Mouse (Mus musculus) forebrain, embryonic 16.5 days (tissue): ENCODE measurements at regions not wholly inside any gene's neighbourhood (a gene's known extent, or its start where the extent isn't known, plus 50 kb on each side); places are given as distances from the start of the nearest gene placed in this dataset.

ENCODE experiments used
- ATAC-seq: fragments of 200-750 bp; cut with Nextera tagmentation; 2 replicates; pipeline ENCODE4 v1.8.0; 2017; ENCODE audit warnings: mild to moderate bottlenecking, moderate library complexity
- H3K27ac ChIP-seq: fragments of 300-500 bp; sonication (generic); 2 replicates; pipeline ENCODE4 v1.5.1; 2014; ENCODE audit warnings: low read length, control low read depth
- H3K27me3 ChIP-seq: fragments of 300-500 bp; sonication (generic); replicated peaks from 2 replicates; pipeline ENCODE4 v1.6.1; 2014; ENCODE audit warnings: low read length; ENCODE audit not compliant: control insufficient read depth, insufficient read depth
- H3K36me3 ChIP-seq: fragments of 300-500 bp; sonication (generic); 2 replicates; pipeline ENCODE4 v1.6.1; 2014; ENCODE audit not compliant: control insufficient read depth, insufficient read depth
- H3K4me1 ChIP-seq: fragments of 300-500 bp; sonication (generic); replicated peaks from 2 replicates; pipeline ENCODE4 v1.6.1; 2014; ENCODE audit warnings: low read length; ENCODE audit not compliant: control insufficient read depth, insufficient read depth
- H3K4me2 ChIP-seq: fragments of 300-500 bp; sonication (generic); 2 replicates; pipeline ENCODE4 v1.6.1; 2014; ENCODE audit warnings: mild to moderate bottlenecking, low read length, control low read depth
- H3K4me3 ChIP-seq: fragments of 300-500 bp; sonication (generic); replicated peaks from 2 replicates; pipeline ENCODE4 v1.5.1; 2014; ENCODE audit warnings: mild to moderate bottlenecking, low read length, control low read depth
- H3K9ac ChIP-seq: fragments of 300-500 bp; sonication (generic); replicated peaks from 2 replicates; pipeline ENCODE4 v1.6.1; 2014; ENCODE audit warnings: low read depth, low read length, control low read depth
- H3K9me3 ChIP-seq: fragments of 300-500 bp; sonication (generic); 2 replicates; pipeline ENCODE4 v1.6.1; 2016; ENCODE audit warnings: low read length; ENCODE audit not compliant: control insufficient read depth
- WGBS: fragments of 180-500 bp; shearing (Covaris S2); extraction: QIAGEN DNeasy Blood & Tissue Kit; methylation state at CpG from one replicate; pipeline ENCODE4 v1.1.7; 2014; 5-methylcytosine and 5-hydroxymethylcytosine counted together

DNA sequence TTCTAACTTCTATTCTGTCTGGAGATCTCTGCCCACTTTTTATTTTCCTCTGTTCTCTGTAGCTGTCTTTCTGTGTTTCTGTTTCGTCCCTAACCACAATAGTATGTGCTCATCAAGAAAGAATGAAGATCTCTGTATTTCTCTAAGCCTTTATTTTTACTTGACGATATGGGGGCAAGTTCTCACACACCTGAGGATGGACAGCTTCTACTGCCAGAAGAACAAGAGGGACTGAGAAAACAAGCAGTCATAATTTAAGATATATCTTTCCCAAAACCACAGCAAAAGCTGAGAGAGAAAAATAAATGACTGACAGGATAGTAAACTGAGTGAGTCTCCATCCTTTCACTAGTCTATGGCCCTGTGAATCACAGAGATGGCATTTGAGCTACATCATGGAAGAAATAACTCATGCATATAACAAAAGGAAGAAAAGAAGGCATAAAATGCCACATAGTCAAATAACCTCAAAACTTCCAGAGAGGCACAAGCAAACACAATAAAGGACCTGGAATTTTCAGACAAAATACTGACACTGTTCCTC lies 3216.2 kb upstream of the Gm6569 start:
- H3K4me1 ChIP-seq: no peaks in the 10 kb centered on the region
- no peak overlapping the region for H3K27ac ChIP-seq
- no peaks in the 10 kb centered on the region for H3K36me3 ChIP-seq
- WGBS: 83% methylated on average over 2 of the region's 2 CpGs
- no peak overlapping the region for H3K9ac ChIP-seq
- no peaks in the 10 kb centered on the region for H3K9me3 ChIP-seq
- no peaks in the 10 kb centered on the region for H3K27me3 ChIP-seq
- no peak for ATAC-seq
- H3K4me2 ChIP-seq: no peak overlapping the region
- H3K4me3 ChIP-seq: no peak overlapping the region

DNA sequence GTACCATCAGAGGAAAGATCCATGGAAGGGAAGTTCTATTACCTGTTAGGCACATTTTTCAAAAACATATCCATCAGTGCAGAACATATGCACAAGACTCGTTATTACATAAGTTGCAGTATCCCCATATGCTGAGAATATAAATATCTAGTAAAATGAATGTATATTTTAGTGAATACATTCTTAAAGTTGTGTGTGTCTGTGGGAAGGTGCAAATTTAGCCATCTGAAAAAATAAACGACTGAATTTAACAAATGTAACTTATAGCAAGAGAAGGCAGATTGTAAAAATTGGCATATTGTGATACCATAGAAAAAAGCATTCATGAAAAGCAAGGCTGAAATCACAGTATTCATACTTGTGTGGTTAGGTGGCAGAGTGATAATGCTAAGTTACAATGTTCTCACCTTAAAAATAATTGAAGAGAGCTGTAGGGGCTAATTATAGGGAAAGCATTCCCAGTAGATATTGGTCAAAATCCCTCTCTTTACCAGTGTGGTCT lies 3193.3 kb upstream of the Gm6569 start:
- 79% methylated on average over 2 of the region's 2 CpGs for WGBS
- ATAC-seq: no peak
- H3K27ac ChIP-seq: no peak overlapping the region
- H3K36me3 ChIP-seq: no peaks in the 10 kb centered on the region
- H3K9me3 ChIP-seq: no peaks in the 10 kb centered on the region
- no peak overlapping the region for H3K4me2 ChIP-seq
- H3K27me3 ChIP-seq: no peaks in the 10 kb centered on the region
- no peak overlapping the region for H3K4me3 ChIP-seq
- H3K9ac ChIP-seq: no peak overlapping the region
- no peaks in the 10 kb centered on the region for H3K4me1 ChIP-seq

DNA sequence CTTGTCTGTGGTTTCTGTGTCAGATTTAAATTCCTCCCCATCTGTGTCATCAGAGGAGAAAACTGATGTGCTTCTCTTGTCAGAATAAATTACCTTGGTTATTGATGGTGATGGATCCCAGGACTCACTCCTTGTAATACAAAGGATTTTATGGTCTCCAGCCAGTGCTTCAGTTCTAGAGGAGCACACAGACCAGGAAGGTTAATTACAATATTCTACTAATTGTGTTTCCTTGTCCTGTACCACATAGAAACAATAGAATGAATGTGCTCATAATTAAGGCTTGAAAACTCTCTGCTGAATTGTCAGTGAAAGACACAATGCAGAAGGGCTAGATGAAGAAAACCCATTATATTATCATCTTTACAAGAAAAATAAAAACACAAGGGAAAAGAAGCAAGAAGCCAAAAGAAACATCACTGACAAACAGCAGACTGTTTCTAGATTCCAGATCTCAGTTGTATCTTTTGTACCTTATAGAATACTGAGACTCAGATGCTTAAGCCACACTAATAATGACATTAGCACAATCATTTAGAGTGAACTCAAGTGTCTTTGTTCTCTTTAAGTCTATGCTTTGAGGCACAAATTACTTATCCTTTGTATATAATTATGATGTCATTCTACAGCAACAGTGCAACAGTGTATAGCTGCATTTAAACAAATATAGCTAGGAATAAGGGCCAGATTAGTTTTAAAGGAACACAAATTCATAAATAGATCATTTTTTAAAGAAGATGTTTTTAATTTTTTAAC lies 3189.7 kb upstream of the Gm6569 start:
- ATAC-seq: peak; percentile 55
- H3K4me3 ChIP-seq: no peak overlapping the region
- H3K4me1 ChIP-seq: no peaks in the 10 kb centered on the region
- no peaks in the 10 kb centered on the region for H3K36me3 ChIP-seq
- H3K4me2 ChIP-seq: no peak overlapping the region
- no peak overlapping the region for H3K9ac ChIP-seq
- no peaks in the 10 kb centered on the region for H3K27me3 ChIP-seq
- H3K9me3 ChIP-seq: no peaks in the 10 kb centered on the region
- no peak overlapping the region for H3K27ac ChIP-seq

DNA sequence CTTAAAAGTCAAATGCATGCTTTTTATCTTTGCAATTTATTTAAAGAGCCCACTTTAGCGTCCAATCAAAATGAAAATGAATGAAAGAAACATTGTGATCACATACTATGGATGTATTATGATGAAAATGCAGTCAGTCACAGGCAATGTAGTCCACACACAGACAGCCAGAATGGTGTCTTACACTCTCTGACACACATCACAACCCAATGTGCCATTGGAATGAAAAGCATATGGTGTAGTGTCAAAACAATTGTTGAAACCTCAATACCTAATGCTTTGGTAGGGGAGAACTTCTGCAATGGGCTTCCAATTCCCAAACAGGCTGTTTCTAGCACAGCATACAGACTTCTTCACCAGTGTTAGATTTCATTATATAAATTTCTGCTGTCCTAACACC lies 3158.8 kb upstream of the Gm6569 start:
- peak; percentile 93 for ATAC-seq
- Histone ChIP-seq H3K4me3 (no peak overlapping the region), H3K9ac (no peak overlapping the region), H3K4me2 (no peak overlapping the region), H3K36me3 (no peaks in the 10 kb centered on the region), H3K9me3 (no peaks in the 10 kb centered on the region), H3K4me1 (no peaks in the 10 kb centered on the region), H3K27me3 (no peaks in the 10 kb centered on the region), H3K27ac (no peak overlapping the region)
- WGBS: 61% methylated on average over 1 of the region's 1 CpGs

DNA sequence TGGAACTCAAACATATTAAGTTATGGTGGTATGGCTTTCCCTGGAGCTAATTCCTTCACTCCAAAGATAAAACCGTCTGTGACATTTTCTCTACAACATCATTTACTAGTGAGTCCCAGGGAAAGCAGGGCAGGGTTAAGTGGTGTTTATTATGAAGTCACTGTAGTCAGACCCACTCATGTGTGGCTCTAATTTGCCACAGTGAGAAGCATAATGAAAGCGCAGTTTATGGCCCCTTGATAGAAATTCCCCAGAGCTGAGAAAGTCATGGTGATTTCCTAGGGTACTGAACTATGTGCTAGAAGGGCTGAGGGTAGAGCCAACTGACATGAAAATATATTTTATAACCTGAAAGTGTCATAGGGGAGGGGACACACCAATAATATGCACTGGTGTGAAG lies 3129.8 kb upstream of the Gm6569 start:
- H3K4me1 ChIP-seq: no peaks in the 10 kb centered on the region
- no peak overlapping the region for H3K9ac ChIP-seq
- H3K4me3 ChIP-seq: no peak overlapping the region
- no peaks in the 10 kb centered on the region for H3K27me3 ChIP-seq
- WGBS: 82% methylated on average over 2 of the region's 2 CpGs
- no peak overlapping the region for H3K27ac ChIP-seq
- H3K36me3 ChIP-seq: no peaks in the 10 kb centered on the region
- H3K9me3 ChIP-seq: no peaks in the 10 kb centered on the region
- H3K4me2 ChIP-seq: no peak overlapping the region
- no peak for ATAC-seq

DNA sequence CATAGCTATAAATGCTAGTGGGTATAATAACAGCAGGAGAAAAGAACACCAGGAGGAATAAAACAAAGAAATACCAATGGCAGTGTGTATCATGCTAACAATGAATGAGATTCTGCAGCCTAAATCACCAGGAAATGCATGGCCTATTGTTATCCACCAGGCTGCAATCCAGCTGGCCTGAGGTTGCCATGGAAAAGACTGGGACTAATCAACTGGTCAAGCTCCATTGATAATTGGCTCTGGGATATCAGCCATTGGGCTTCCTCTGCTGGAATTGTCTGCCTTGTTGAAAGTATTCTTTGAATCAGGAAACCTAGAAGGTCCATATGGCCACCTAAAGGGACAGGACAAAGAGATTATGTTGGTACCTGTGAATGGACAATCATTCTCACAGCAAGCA lies 3120.6 kb upstream of the Gm6569 start:
- Histone ChIP-seq H3K4me1 (no peaks in the 10 kb centered on the region), H3K36me3 (no peaks in the 10 kb centered on the region), H3K27me3 (no peaks in the 10 kb centered on the region), H3K4me2 (no peak overlapping the region), H3K9me3 (no peaks in the 10 kb centered on the region), H3K9ac (no peak overlapping the region), H3K27ac (no peak overlapping the region), H3K4me3 (no peak overlapping the region)
- ATAC-seq: peak; percentile 59; the same call in 1 of the 2 replicates

DNA sequence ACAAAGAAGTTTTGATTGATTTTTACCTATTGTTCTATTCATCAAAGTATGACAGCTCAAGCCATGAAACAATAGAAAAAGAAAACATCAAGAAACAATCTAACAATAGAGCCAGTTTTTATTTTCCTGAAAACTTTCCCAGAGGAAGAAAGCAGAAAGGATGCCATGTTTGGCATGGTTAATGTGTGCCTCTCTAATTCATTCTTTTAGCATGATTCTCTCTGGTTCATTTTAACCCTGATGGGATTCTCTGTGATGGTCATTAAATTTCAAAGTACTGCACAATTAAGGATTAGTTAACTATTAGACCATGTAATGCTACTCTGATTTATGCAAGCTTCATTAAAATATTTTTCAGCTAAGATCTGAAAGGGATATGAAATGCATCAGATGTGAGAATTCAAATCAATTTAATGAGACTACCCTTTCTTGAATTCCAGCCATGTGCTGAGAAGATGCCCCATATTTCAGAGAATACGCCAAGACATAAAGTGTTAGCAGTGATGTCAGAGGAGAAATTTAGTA lies 3106.9 kb upstream of the Gm6569 start:
- no peaks in the 10 kb centered on the region for H3K4me1 ChIP-seq
- no peak overlapping the region for H3K9ac ChIP-seq
- WGBS: 65% methylated on average over 1 of the region's 1 CpGs
- H3K4me3 ChIP-seq: no peak overlapping the region
- H3K27me3 ChIP-seq: no peaks in the 10 kb centered on the region
- H3K27ac ChIP-seq: no peak overlapping the region
- no peak for ATAC-seq
- no peaks in the 10 kb centered on the region for H3K9me3 ChIP-seq
- no peaks in the 10 kb centered on the region for H3K36me3 ChIP-seq
- no peak overlapping the region for H3K4me2 ChIP-seq

DNA sequence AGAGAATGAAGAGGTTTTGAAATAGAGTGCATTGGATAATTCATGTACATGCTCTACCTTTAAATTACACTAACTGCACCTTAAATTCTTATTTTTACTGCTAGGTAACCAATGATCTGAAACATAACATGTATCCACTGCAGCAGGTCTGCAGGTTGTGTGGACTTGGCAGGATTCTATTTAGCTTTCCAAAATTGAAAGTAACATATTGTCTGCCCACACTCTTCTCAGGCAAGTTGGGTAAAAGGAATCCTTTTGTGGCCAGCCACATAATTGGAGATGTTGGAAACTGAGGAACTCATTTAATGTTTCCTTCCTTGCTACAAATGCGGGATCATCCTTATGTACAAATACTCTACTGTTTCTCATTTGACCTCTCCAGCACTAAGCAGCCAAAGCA lies 3106.4 kb upstream of the Gm6569 start:
- ATAC-seq: no peak

DNA sequence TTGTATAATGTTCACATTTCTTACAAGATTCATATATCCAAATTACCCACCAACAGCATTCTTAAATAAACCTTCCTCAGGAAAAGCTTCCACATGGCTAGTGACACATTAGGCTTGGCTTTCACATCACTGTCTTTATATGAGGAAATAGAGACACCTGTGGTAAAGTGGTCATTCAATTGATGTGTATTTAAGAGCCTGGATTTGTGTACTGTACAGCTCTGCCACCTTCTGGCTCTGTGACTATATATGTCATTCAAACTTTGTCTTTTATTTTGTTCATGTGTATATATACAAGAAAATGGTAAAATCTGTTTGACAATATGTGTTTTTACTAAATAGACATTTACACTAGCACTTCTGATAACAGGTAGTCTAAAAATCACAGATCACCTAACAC lies 3090.1 kb upstream of the Gm6569 start:
- no peaks in the 10 kb centered on the region for H3K4me1 ChIP-seq
- no peak overlapping the region for H3K27ac ChIP-seq
- no peaks in the 10 kb centered on the region for H3K9me3 ChIP-seq
- no peak overlapping the region for H3K4me3 ChIP-seq
- no peaks in the 10 kb centered on the region for H3K27me3 ChIP-seq
- no peak overlapping the region for H3K4me2 ChIP-seq
- no peak for ATAC-seq
- no peak overlapping the region for H3K9ac ChIP-seq
- H3K36me3 ChIP-seq: no peaks in the 10 kb centered on the region

More for the DNA sequence above, 3106.4 kb upstream of the Gm6569 start:
- H3K9me3 ChIP-seq: no peaks in the 10 kb centered on the region
- WGBS: 92% methylated on average over 1 of the region's 1 CpGs
- H3K9ac ChIP-seq: no peak overlapping the region
- no peaks in the 10 kb centered on the region for H3K4me1 ChIP-seq
- no peaks in the 10 kb centered on the region for H3K27me3 ChIP-seq
- no peak overlapping the region for H3K27ac ChIP-seq
- no peaks in the 10 kb centered on the region for H3K36me3 ChIP-seq
- H3K4me2 ChIP-seq: no peak overlapping the region
- no peak overlapping the region for H3K4me3 ChIP-seq
